Mouse (Mus musculus) myocyte (in vitro differentiated cells): ENCODE results near the gene Ly6f.

Experiments
- CEBPB ChIP-seq: IDR thresholded peaks from 2 replicates; pipeline ENCODE4 v1.6.1; 2011; ENCODE audit warnings: mild to moderate bottlenecking, moderate library complexity; ENCODE audit not compliant: poor library complexity, insufficient read depth, severe bottlenecking
- E2F4 ChIP-seq: IDR thresholded peaks from one replicate; pipeline ENCODE4 v1.6.1; 2011; ENCODE audit warnings: mild to moderate bottlenecking, control low read depth, moderate library complexity; ENCODE audit not compliant: insufficient read depth
- MAX ChIP-seq: IDR thresholded peaks from one replicate; pipeline ENCODE4 v1.6.1; 2011; ENCODE audit warnings: low read depth, mild to moderate bottlenecking, control low read depth
- MYOD1 ChIP-seq, 3 experiments: IDR thresholded peaks; one replicate each; pipeline ENCODE4 v1.6.1; 2011; ENCODE audit warnings: control low read depth in 2 of 3, low read depth in 2 of 3, mild to moderate bottlenecking in 2 of 3, moderate library complexity in 1 of 3; ENCODE audit not compliant: insufficient read length in 2 of 3, control insufficient read depth in 1 of 3
- MYOG ChIP-seq, 3 experiments: IDR thresholded peaks; one replicate each; pipeline ENCODE4 v1.6.1; 2011; ENCODE audit warnings: control low read depth in 2 of 3, low read depth in 2 of 3, mild to moderate bottlenecking in 2 of 3; ENCODE audit not compliant: insufficient read length in 2 of 3, control insufficient read depth in 1 of 3, insufficient read depth in 1 of 3
- POLR2A ChIP-seq: IDR thresholded peaks from one replicate; pipeline ENCODE4 v1.6.1; 2011; ENCODE audit warnings: low read depth, mild to moderate bottlenecking, control low read depth, moderate library complexity; ENCODE audit not compliant: insufficient read length
- POLR2AphosphoS2 ChIP-seq: IDR thresholded peaks from one replicate; pipeline ENCODE4 v1.6.1; 2011; ENCODE audit warnings: low read depth, control low read depth; ENCODE audit not compliant: insufficient read length
- REST ChIP-seq: IDR thresholded peaks from one replicate; pipeline ENCODE4 v1.6.1; 2011; ENCODE audit warnings: mild to moderate bottlenecking, control low read depth, moderate library complexity; ENCODE audit not compliant: insufficient read depth, insufficient read length
- SRF ChIP-seq: IDR thresholded peaks from one replicate; pipeline ENCODE4 v1.6.1; 2011; ENCODE audit warnings: low read depth; ENCODE audit not compliant: control insufficient read depth, insufficient read length
- TCF12 ChIP-seq: IDR thresholded peaks from one replicate; pipeline ENCODE4 v1.6.1; 2011; ENCODE audit warnings: mild to moderate bottlenecking, control low read depth; ENCODE audit not compliant: poor library complexity, insufficient read depth, severe bottlenecking
- TCF3 ChIP-seq: IDR thresholded peaks from one replicate; pipeline ENCODE4 v1.6.1; 2011; ENCODE audit warnings: low read depth, control low read depth; ENCODE audit not compliant: insufficient read length
- USF1 ChIP-seq: IDR thresholded peaks from one replicate; pipeline ENCODE4 v1.6.1; 2011; ENCODE audit warnings: low read depth, mild to moderate bottlenecking, control low read depth, moderate library complexity

DNA sequence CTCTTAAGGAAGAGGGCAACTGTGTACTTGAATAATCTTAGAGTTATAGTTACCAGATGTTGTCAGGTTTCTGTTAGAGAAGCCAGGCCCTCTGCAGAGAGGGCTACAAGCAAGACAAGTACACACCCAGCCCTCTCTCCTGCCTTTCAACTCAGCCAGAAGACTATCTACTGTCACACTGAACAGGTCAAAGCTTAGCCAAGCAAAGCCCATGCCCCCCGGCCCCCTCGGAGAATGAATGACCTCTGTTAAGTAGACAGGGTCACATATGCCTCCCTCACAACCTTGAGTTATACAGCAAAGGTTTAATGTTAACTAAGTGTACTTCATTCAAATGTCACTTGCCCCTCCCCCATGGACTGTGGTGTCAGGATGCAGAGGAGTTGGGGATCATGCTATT, 27.7 kb upstream of the Ly6f start:
- TF ChIP-seq POLR2A (no peak), POLR2AphosphoS2 (no peak), MAX (no peak), MYOG (IDR thresholded peaks at IDR 0.05; ENCODE audit: control insufficient read depth in 1 of 3, insufficient read depth in 1 of 3, insufficient read length in 2 of 3, low read depth in 2 of 3) (no peak), SRF (no peak), TCF12 (no peak), E2F4 (no peak), CEBPB (no peak), REST (no peak), MYOD1 (IDR thresholded peaks at IDR 0.05; ENCODE audit: control insufficient read depth in 1 of 3, insufficient read length in 2 of 3, low read depth in 2 of 3) (no peak), USF1 (no peak), TCF3 (no peak)
